In the genomic region with DNA sequence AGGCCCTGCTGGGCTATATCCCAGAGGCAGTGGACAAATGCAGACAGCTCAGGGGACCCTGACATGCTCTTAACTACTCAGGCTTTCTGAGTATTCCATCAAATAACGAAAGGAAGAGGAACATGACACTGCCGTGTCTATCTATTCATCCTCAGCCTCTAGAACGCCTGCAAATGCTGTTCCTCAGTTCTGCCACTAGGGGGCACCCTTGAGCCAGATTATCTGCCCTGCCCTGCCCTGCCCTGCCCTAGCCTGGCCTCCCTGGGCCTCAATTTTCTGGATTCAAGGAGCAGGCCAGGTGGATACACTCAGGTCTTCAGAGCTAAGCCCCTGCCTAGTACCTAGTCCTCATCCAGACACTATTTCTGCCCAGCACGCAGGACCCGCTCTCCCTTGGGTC, we compare ENCODE assay signal across 8 mouse cellular contexts. TPM values are rescaled to one million over a fixed set of nuclear protein-coding genes. Genes with fewer than 3 reads are reported as not detected.
DNase-seq lines count a peak whose midpoint lies in the region; ATAC-seq lines count a peak whose summit lies in the region.

No protein-coding gene starts in this region.

- no peak overlapping the region for H3K9ac ChIP-seq in kidney, embryonic 15.5 days

- intact Hi-C loops in left cerebral cortex, postnatal 25 days (cut with DNase I), result no loop called here

- no peaks in the 10 kb centered on the region for H3K9me3 ChIP-seq in kidney, embryonic 15.5 days (replicated peaks)
- H3K9me3 ChIP-seq in embryonic facial prominence, embryonic 10.5 days, result no peaks in the 10 kb centered on the region

- WGBS in kidney, embryonic 15.5 days, result 53% methylated on average over 5 of the region's 5 CpGs
- 47% methylated on average over 5 of the region's 5 CpGs for WGBS in embryonic facial prominence, embryonic 10.5 days

- H3K36me3 ChIP-seq in kidney, embryonic 15.5 days, result peaks cover 23% of the 10 kb centered on the region
- H3K36me3 ChIP-seq in embryonic facial prominence, embryonic 10.5 days (replicated peaks), result peaks cover 89% of the 10 kb centered on the region

- H3K27ac ChIP-seq in kidney, embryonic 15.5 days, result no peak overlapping the region
- no peak overlapping the region for H3K27ac ChIP-seq in embryonic facial prominence, embryonic 10.5 days (replicated peaks)

- peaks cover 15% of the 10 kb centered on the region; the same call in 1 of the 2 replicates for H3K4me1 ChIP-seq in kidney, embryonic 15.5 days
- peaks cover 16% of the 10 kb centered on the region for H3K4me1 ChIP-seq in embryonic facial prominence, embryonic 10.5 days

- peak; percentile 63 for DNase-seq in adrenal gland, postnatal 10 days
- DNase-seq in adrenal gland, adult 8-10 months, result no peak
- peak; percentile 25 to 40 for DNase-seq in kidney, postnatal 25 days
- peak; percentile 65 for DNase-seq in embryonic facial prominence, embryonic 10.5 days (ENCODE audit: low spot score)
- peak; percentile 46 for DNase-seq in lung, postnatal 36 days
- DNase-seq in left cerebral cortex, postnatal 25 days (ENCODE audit: low spot score in 2 of 2), result no peak
- DNase-seq in right cerebral cortex, postnatal 4 days, result no peak

- no peak for ATAC-seq in kidney, embryonic 15.5 days (replicated peaks; ENCODE audit: low FRiP score)

- H3K27me3 ChIP-seq in kidney, embryonic 15.5 days, result no peaks in the 10 kb centered on the region
- H3K27me3 ChIP-seq in embryonic facial prominence, embryonic 10.5 days (replicated peaks; ENCODE audit: low read depth, poor library complexity, severe bottlenecking), result no peaks in the 10 kb centered on the region

- no peak overlapping the region for H3K4me2 ChIP-seq in kidney, embryonic 15.5 days

- no peak overlapping the region for H3K4me3 ChIP-seq in kidney, embryonic 15.5 days (replicated peaks)
- no peak overlapping the region for H3K4me3 ChIP-seq in embryonic facial prominence, embryonic 10.5 days

RNA-seq across cellular contexts. Expression of a gene that starts 24.9 kb away (rescaled TPM):
- total RNA-seq in adrenal gland, postnatal 10 days (2021), result 10 to 100 TPM; 19.1 to 21.8 TPM
- 10 to 100 TPM; 17.1 to 26.4 (median 22.0) TPM for total RNA-seq in adrenal gland, adult 8-10 months (2022)
- 12.8 and 15.0 TPM in 2 replicates for polyA plus RNA-seq in kidney, embryonic 15.5 days (2015; fragmentation: Nextera tagmentation; extraction: Ambion mirVana)
- 25.3 and 25.5 TPM in 2 replicates for polyA plus RNA-seq in embryonic facial prominence, embryonic 10.5 days (2016; fragmentation: Nextera tagmentation; extraction: Ambion mirVana)
- total RNA-seq in left cerebral cortex, postnatal 25 days (2021), result 10 to 100 TPM; 32.1 to 40.9 TPM

RNA-seq across cellular contexts. Expression of a gene that starts 24.9 kb away (rescaled TPM):
- 1 to 10 TPM in 1 of 2 experiments, under 1 TPM in 1; 0.85 to 1.4 TPM for total RNA-seq in adrenal gland, postnatal 10 days (2021)
- 1 to 10 TPM in 2 of 4 experiments, under 1 TPM in 2; 0.73 to 1.9 (median 1.3) TPM for total RNA-seq in adrenal gland, adult 8-10 months (2022)
- 4.6 and 6.5 TPM in 2 replicates for polyA plus RNA-seq in kidney, embryonic 15.5 days (2015; fragmentation: Nextera tagmentation; extraction: Ambion mirVana)
- 16.4 and 19.5 TPM in 2 replicates for polyA plus RNA-seq in embryonic facial prominence, embryonic 10.5 days (2016; fragmentation: Nextera tagmentation; extraction: Ambion mirVana)
- 1 to 10 TPM in 1 of 2 experiments, under 1 TPM in 1; 0.98 to 1.4 TPM for total RNA-seq in left cerebral cortex, postnatal 25 days (2021)

Comparison
In these comparisons a context has a peak if more than half of its experiments do, and no peak if none do; other contexts are left out.
1. DNase-seq: peak in adrenal gland, postnatal 10 days (single experiment), kidney, postnatal 25 days (2 of 2), embryonic facial prominence, embryonic 10.5 days (single experiment) and lung, postnatal 36 days (single experiment); none in adrenal gland, adult 8-10 months (single experiment), left cerebral cortex, postnatal 25 days (0 of 2) and right cerebral cortex, postnatal 4 days (single experiment).